Mouse (Mus musculus): ENCODE results near the gene Prdm2. TPM values are rescaled to one million over a fixed set of nuclear protein-coding genes. Genes with fewer than 3 reads are reported as not detected.

The Prdm2 gene
- total RNA-seq, 2 experiments from 2014 or later = 26.2 to 28.1 TPM

DNA sequence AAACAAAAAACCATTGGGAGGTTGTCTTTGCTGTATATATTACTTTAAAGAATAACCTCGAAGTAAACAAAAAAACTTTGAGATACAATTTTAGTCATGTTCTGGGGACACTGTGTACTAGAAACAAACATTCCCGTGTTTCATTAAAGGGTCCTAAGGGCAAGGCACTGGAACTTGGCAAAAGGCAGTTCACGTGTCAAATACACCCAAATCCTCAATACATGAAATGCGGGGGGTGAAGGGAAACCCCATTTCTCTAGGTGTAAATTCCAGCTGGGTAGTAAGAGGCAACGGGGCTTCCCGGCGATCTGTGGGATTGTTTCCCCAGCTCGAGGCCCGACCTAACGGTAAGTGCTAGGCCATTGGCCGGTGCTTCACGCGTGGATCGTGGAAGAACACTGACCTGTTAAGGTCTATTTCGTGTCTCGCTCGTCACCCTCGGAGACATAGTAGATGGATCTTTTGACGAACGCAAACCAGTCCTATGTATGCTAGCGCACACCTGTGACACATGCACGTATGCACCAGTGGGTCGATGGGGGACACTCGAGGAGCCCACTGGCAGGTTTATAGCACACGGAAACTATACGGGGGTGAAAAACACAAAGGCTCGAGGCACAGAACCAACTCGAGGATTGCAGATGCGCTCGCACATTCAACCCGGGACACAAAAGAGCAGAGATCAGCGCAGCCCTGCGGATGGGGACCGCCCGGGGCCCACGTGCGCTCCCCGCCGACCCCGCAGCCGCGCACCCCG, 1.0 kb downstream of the Prdm2 start:
- DNase-seq = peak; percentile 16 to 31

DNA sequence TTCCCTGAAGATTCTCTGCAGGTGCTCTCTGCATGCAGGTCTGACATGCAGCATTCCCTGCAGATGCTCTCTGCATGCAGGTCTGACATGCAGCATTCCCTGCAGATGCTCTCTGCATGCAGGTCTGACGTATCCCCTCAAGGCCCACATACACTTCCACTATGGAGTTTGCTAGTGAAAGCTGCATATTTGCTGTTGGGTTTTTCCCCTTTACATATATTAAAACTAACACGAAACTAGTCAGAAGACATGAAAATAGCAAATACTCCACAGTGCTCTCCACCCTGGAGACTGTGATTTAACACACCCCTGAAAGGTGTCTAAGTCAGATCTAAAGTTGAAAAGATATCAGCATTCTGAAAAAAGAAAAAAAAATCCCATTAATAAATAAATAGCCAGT, 2.8 kb downstream of the Prdm2 start:
- DNase-seq = no peak

DNA sequence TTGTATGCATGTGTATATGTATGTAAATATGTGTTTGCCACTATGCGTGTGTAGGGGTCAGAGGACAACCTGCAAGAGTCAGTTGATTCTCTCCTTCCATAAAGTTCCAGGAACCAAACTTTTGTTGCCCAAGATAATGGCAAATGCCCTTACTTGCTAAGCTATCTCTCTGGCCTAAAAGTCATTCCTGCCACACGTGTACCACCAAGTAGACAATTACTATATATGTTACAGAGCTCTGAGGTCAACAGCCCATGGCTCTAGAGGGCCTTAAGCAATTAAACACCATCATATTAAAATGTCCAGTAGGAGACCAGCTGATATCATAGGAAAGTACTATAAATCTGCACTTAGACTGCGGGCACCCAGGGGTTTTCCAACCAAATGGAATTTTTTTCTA, 10.1 kb downstream of the Prdm2 start:
- no peak for DNase-seq

DNA sequence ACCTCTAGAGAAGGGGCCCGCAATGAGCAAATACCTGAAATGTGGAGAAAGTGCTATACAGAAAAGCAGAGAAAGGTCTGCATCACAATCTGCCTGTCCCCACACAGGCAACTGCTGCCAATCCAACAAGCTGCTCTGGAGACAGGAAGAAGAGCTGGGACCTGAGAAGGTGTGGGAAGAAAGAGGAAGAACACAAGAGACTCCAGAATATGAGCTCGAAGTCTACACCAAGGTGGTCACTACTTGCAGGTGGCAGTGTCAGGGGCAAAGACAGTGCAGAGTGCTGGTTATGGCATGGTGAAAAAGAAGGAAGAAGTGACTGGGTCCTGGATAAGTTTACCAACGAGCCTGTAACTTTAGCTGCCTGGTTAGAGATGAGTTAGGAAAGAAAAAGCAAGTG, 14.4 kb downstream of the Prdm2 start:
- DNase-seq = no peak

DNA sequence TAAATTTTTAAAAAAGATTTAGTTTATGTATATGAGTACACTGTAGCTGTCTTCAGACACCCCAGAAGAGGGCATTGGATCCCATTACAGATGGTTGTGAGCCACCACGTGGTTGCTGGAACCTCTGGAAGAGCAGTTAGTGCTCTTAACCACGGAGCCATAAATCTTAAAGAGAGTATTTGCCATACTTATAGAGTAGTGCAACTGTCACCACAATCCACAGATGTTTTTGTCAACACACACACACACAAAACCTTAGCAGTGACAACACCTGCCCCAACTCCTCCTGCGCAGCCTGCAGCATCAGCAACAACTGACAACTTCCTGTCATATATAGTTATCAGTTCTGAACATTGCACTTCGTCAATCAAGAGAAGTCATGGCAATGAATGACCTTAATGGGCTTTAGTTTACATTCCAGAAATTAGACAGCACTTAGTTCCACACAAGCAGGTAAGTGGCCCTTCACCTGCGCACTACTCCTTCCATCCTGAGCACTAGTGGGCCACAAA, 14.9 kb downstream of the Prdm2 start:
- DNase-seq = no peak

DNA sequence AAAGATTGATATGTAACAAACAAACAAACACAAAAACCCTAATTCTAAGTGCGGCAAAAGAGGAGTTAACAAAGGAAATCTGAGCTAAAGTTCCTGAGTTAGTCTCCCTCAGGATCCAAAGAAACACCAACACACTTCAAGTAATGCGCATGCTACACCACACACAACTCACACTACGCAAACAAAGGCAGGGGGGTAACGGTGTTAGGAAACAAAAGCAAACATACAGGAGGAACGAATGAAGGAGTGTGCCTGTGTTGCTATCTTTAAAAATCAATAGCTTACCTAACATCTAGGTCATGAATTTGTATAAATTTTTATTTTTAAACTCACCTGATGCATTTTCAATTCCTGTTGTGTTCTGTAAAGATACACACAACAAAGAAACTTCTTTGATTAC, 18.5 kb downstream of the Prdm2 start:
- no peak for DNase-seq

DNA sequence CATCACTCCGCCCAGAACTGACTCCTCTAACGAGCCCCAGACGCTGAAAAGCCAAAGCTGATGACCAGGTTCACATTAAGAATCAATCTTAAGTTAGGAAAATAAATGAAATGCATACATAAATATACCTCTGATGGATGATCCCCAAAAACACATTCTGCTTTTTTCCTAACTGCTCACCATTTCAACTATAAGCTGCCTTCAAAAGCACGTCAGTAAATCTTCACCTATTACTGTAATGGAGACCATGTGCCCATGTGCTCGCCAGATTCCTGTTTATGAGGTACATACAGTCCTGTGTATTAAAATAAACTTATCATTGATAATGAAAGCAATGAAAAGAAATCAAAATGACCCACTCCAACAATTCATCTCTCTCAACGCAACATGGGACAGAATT, 19.6 kb downstream of the Prdm2 start:
- DNase-seq = no peak

DNA sequence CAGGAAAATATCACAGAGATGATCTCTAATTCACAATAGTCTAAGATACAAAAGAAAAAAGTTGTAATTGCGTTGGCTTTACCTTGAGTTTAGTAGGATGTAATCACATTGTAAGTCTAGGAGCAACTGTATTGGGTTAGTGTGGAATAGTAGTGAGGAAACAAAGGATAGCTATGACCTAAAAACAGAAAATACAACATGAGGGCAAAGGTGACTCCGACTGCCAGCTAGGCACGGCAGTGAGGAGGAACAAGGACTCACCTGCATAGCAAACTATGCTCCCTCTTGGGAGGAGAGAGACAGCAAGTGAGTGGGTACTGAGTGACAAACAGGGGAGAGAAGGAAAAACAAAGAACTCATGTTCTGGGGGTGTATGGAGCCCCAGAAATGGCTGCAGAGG, 21.0 kb downstream of the Prdm2 start:
- DNase-seq = no peak

DNA sequence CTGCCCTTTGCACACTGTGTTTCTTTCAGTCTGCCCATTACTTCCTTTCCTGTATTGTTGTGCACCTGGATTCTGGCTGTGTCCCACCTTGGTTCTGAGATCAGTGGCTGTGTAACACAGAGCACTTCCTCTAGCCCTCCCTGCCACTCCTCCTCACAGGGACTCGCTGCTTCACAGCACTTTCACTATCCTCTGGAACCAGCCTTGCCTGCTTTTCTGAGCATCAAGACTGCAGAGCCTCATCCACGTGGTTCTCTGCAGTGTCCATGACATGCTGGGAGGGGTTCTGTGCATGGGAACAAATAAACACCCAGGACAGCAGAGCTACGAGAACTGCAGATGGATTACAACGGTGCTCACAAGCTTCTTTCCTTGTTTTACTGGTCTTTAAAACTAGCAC, 22.1 kb downstream of the Prdm2 start:
- peak; percentile 3 to 13 for DNase-seq

DNA sequence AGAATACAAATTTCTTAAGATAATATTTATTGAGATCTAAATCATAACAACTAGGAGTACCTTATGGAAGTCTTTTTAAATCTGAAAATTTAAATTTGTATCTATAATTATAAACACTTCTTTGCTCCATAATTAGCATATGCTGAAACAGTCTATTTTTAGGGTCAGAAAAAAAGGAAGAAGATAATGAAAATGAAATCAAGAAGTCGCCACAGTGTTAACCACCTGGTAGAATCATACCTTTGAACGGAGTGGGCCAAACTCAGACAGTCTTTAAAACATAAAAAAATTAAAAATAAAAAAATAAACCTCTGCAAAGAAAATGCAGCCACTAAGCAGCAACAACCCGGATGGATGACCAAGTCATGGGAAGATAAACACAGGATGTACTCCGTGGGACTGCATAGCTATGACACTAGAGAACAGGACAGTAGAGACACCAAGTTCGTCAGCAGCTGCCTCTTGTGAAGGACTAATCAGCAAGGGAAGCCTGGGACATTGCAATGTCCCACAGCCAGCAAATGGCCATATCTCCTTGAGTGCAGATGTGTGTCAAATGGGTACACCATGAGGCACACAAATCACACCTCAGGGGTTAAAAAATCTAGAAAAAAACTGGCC, 24.1 kb downstream of the Prdm2 start:
- no peak for DNase-seq

DNA sequence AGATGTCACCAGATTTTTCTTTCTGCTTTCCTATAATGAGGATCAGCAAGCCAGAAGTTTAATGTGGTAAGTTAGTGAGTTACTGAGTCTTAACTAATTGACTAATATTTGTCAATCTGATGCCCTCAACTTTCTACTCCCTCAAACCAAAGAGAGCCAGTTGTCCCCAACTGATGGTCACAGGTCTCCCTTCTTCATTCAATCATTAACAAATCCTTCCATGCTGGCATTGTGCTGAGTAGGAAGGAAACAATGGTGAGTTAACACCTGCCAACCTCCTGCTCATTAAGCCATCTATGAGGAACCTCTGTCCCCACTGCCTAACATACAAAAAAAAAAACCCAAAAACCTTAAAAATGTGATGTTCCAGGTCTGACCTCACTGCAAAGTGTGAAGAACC, 26.7 kb downstream of the Prdm2 start:
- no peak for DNase-seq

DNA sequence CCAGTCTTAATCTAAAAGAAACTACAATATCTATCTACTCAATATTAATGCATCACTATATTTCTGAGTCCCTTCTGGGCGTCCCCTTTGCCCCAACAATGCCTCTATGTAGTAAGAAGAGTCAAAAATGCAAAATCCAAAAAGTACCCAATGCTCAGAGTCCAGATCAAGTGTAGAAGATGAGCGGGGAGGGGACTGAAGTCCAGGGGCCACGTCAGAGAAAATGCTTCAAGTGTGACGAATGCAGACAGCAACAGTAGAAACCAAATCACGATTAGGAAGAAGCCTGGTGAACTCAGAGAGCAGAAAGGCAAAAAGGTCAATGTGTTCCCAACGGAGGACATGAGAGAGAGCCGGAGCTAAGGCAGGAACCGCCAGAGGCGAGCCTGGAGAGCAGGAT, 27.3 kb downstream of the Prdm2 start:
- no peak for DNase-seq

DNA sequence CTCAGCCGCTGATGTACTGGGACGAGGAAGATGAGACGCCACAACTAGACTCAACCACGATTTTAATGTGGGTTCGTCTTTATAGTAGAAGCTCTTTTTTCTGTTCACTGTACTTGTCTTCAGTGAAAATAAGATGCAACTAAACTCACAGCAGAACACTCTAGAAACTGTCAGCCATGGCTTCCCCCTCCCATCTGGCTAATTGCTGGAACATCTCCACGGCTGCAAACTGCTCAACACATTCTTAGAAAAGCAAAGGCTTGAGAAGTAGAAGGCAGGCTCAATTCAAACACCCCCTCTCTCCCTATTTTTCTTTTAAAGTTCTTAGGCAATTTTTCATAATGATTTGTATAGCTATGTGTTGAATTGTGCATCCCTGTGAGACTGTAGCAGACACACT, 29.7 kb downstream of the Prdm2 start:
- no peak for DNase-seq

DNA sequence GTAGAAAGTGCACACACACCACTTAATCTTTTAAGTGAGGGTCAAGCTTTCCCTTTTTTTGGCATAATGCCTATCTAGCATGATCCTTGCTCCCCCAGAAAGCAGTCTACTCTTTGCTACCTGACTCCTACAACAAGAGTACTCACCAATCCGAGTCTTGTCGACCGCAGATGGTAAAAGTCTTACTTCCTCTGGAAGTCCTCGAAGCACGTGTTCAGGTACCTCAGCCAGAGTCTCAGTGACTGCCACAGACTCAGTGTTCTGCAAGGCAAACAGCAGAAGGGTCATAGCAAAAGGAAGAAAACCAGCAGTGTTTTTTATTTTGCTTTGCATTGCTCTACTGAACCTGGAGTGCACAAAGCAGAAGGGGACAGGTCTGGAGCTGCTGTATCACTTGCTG, 32.1 kb downstream of the Prdm2 start:
- no peak for DNase-seq

DNA sequence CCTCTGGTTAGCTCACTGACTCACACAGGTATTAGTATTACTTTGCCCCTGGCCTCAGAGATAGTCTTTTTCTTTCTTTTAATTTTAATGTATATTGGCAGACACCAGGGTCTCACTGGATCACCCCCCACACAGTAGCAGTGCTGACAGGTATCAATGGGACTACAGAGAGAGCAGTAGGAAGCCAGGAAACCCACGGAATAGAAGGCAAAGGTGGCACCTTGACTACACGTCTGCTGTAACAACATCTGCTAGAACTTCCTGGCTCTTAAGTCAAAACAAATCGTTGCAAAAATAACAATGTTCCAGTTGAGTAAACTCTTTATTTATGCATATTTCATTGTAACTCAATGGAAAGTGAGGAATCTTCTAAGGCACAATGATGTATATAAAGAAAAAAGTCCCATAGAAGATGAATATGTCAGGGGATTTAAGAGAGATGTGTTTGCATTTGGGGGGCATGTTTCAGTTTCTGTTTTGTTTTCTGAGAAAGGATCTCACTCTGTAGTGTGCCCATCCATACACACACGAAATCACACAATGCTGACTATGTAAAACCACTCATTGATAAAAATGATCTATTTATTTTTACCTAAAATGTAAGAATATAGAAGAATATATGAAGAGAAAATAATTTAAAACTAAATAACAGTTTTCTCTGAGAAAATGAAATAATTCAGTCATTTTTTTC, 41.0 kb downstream of the Prdm2 start:
- no peak for DNase-seq

DNA sequence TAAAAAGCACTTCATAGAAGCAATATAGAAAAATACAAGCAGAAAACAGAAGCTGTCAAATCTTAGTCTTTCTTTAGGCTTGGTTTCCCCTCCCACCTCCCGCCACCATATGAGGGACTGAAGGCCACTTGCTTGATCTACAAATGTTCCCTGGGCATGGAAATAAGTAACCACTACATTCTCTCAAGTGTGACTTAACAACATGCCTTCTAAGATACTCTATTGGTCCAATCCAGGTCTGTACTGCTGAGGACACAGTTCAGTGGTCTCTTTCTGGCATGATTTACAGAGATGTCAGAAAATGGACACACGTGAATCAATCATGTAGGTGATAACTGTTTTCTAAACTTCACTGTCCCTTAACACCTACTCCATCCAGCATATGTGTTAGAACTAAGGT, 42.5 kb downstream of the Prdm2 start:
- DNase-seq = no peak

DNA sequence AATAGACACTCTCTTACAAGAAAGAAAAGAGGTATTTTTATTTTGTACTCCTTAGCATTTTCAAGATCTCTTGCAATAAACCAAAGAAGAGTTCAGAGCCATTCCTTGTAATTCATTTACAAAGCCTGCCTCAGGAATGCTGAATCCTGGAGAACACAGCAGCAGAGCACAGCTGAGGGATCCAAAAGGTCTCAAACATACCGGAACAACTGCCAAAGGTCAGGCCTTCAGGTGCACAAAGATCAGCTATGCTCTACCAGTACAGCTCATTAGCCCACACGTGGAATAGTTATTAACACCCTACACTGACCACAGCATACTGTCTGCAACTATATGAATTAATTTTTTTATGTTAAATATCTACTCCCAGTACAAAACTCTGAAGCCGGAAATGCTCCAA, 44.7 kb downstream of the Prdm2 start:
- no peak for DNase-seq

DNA sequence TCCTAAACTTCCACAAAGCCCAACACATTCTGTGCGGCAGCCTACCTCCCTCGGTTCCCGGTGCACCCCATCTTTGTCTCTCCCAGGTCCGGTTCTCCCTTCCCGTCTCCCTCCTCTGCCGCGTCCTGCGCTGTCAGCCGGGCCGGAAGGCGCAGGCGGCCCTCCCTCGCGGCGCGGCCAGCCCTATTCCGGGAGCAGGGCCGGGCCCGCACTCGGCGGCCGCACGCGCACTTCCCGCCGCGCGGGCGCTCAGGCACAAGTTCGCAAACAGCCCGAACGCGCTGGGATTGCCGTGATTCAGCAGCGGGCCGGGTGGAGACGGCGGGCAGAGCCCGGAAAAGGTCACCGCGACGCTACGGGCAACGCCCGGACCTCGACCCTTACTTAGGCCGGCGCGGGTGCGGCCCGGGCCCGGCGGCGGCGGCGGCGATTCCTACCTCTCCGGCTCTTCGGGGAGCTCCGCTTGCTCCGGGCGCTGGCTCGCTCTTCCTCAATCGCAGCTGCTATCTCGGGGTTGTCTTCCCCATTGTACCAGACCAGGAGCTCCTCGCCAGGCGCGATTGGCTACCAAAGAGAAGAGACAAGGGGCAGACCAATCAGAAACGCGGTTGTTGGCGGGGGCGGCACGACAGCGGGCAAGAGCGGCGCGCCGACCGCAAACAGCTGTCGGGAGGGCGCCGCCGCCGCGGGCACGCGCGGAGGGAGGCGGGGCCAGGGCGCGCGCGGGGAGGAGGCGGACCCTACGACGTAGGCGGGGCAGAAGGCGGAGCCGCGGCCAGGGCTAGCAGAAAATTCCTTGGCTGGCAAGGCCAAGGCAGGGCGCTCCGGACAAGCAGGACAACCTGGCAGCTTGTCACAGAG, 50.9 kb downstream of the Prdm2 start:
- peak; percentile 99 to 100 for DNase-seq

DNA sequence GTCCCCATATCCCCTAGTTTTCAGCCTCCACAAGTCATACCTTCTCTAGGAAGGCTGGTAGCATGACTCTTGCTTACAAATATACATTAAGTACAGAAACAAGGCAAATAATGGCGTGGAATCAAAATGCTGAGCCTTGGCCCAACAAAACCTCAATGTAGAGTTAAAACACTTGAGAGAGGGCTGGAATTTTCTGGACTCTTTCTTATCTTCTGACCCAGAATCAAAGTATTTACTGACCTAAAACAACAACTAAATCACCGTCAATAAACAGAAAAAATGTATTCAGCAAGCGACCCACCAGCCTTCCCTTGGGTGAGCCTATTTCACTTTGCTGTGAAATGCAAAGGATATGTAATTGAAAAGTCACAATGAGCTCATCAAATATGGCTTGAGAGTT, 52.0 kb downstream of the Prdm2 start:
- no peak for DNase-seq

DNA sequence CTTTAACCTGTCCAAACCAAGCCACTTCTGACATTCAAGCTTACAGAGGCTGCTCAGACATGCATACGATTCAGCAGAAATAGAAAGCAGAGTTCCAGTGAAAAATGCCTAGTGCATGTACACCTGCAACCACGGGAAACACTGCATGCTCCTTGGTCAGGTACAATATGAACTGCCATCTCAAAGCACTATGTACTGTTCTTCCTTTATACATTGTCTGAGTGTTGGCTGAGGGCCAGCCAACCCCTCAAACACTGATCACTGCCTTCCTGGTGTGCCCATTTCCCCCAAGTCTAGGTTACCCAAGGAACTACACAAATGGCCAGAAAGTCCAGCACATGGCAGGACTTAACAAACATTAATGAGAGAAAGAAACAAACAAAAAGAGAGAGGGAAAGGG, 53.5 kb downstream of the Prdm2 start:
- no peak for DNase-seq

DNA sequence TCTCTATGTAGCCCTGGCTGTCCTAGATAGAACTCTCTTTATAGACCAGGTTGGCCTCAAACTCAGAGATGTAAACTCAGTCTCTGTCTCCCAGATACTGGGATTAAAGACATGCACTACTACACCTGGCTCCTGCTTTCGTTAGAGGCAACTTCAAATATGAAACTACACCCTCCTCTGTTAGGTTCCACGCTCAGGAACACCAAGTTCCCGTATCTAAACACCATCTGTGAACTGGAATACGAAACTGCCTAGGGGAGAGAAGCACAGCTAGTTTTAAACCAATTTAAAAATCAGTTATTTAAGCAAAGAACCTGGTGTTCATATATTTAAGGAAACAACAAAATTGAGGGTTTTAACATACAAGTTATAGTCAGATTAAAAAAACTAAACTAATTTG, 56.9 kb downstream of the Prdm2 start:
- no peak for DNase-seq

DNA sequence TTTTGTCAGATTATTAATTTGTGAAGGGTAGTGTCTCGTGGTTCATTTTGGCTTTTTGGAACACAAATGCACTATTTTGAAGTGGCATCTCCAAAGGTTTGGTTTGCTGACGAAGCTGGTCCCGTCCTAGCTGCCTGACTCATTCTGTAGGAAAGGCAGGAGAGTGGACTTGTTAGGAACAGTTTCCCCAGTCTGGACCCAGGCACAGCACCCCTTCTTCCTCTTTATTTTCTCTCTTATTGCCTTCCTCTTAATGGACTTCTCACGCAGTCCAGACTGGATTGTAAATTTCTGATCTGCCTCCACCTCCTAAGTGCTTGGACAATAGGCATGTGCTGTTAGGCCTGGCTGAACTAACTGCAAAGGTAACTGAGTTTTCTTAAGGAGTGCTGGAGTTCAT, 57.8 kb downstream of the Prdm2 start:
- no peak for DNase-seq

All from adrenal gland, postnatal 36 days (tissue).